Mouse (Mus musculus): ENCODE results near the gene Micu1.

- no peak for TF ChIP-seq CTCF (IDR thresholded peaks at IDR 0.05; ENCODE audit: insufficient read depth, low read length)
- no peak for TF ChIP-seq POLR2A (IDR thresholded peaks at IDR 0.05; ENCODE audit: borderline replicate concordance, extremely low read depth, low read depth, low read length)
Observed at GRCm38 (mm10) chr10:59817991-59818390, 115.7 kb downstream of the Micu1 start.
